Mouse (Mus musculus): ENCODE results near the gene Gm45808.

DNA sequence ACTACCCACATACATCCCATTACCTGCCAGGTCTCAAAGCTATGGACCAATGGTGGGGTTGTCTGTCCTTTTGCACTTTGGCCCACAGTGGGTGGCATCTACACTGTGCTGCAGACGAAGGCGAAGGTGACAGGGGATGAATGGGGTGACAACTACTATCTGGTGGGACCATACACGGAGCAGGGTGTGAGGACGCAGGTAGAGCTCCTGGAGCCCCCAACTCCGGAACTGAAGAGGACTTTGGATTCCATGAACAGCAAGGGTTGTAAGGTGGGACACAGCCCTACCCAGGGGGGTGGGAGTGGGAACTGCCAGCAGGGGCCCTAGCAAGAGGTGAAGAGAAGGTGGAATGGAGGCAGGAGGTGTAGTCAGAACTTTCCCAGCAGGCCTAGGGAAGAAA is 50.2 kb downstream of the Gm45808 start:
- TF ChIP-seq USF1 (IDR thresholded peaks at IDR 0.05; ENCODE audit: low read depth) = no peak
- no peak for TF ChIP-seq CTCF (IDR thresholded peaks at IDR 0.05; ENCODE audit: control insufficient read depth, insufficient read depth, insufficient read length)
- TF ChIP-seq MAX (IDR thresholded peaks at IDR 0.05) = no peak
- TF ChIP-seq CEBPB (IDR thresholded peaks at IDR 0.05; ENCODE audit: low read depth) = no peak
